Mouse (Mus musculus): ENCODE data around the gene Amy1. TPM values are rescaled to one million over a fixed set of nuclear protein-coding genes. Genes with fewer than 3 reads are reported as not detected.
"Not testable (repeated sequence)": the region's sequence is repeated elsewhere in the genome, so short reads cannot be mapped to it uniquely, and the experiment has no call there.

Amy1 gene
- total and polyA plus RNA-seq, 3 experiments, result 0.27 to 0.81 TPM; not detected in 1

DNA sequence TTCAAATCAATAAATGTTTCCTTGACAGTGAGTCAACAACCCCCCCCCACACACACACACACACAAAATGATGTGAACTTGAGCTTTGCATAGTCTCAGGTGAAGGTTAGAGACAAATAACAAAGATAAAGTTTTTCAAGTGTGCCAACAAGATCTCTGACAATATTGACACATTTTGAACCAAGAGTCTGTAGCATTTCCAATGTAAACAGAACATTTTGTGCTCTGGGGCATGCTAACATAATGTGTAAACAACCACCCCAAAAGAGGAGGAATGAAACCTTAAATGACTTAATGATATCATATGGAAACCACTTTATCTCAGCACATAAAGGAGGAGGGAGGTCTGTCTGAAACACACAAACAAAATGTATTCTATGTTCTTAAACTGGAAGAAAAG is 66.8 kb downstream of the Amy1 start:
- no peaks in the 10 kb centered on the region for H3K79me2 ChIP-seq (ENCODE audit: control insufficient read depth, insufficient read depth, low read length, poor library complexity)
- DNase-seq (ENCODE audit: low read depth, low spot score), result no peak
- no peak overlapping the region for H3K9ac ChIP-seq (ENCODE audit: control insufficient read depth, low read depth, low read length, poor library complexity, severe bottlenecking)
- no peaks in the 10 kb centered on the region for H3K27me3 ChIP-seq (ENCODE audit: control insufficient read depth in 1 of 2, insufficient read depth in 2 of 2, low read length in 2 of 2)
- no peaks in the 10 kb centered on the region for H3K9me3 ChIP-seq (replicated peaks; ENCODE audit: insufficient read depth, low read length)
- H3K4me3 ChIP-seq (ENCODE audit: control insufficient read depth in 1 of 2, insufficient read depth in 1 of 2, low read depth in 2 of 2, low read length in 2 of 2), result no peak overlapping the region
- H3K27ac ChIP-seq (ENCODE audit: control insufficient read depth, low read depth, low read length), result no peak overlapping the region
- TF ChIP-seq USF1 (IDR thresholded peaks at IDR 0.05; ENCODE audit: low read depth, low read length) (no peak), CTCF (IDR thresholded peaks at IDR 0.05 in 2 of 3, conservative IDR thresholded peaks at IDR 0.05 in 1 of 3; ENCODE audit: control insufficient read depth in 1 of 3, insufficient read depth in 1 of 3, low read depth in 2 of 3, low read length in 3 of 3, poor library complexity in 1 of 3, severe bottlenecking in 1 of 3) (no peak), NRF1 (IDR thresholded peaks at IDR 0.05; ENCODE audit: insufficient read depth, low read depth, low read length, poor library complexity, severe bottlenecking) (no peak), MYC (IDR thresholded peaks at IDR 0.05; ENCODE audit: low read depth, low read length) (no peak), TCF12 (IDR thresholded peaks at IDR 0.05; ENCODE audit: low read depth, low read length) (no peak), SMC3 (IDR thresholded peaks at IDR 0.05; ENCODE audit: low read depth, low read length) (no peak), RAD21 (IDR thresholded peaks at IDR 0.05; ENCODE audit: low read depth, low read length) (no peak), CHD1 (IDR thresholded peaks at IDR 0.05; ENCODE audit: low read depth, low read length) (no peak), RCOR1 (IDR thresholded peaks at IDR 0.05; ENCODE audit: low read depth, low read length) (no peak), MEF2A (IDR thresholded peaks at IDR 0.05; ENCODE audit: extremely low read depth, insufficient replicate concordance, low read depth, low read length, poor library complexity, severe bottlenecking) (no peak), POLR2AphosphoS2 (IDR thresholded peaks at IDR 0.05; ENCODE audit: low read length) (no peak), CHD2 (IDR thresholded peaks at IDR 0.05; ENCODE audit: low read length) (no peak)
- no peaks in the 10 kb centered on the region for H3K4me1 ChIP-seq (ENCODE audit: control insufficient read depth in 1 of 2, insufficient read depth in 2 of 2, low read length in 2 of 2)
- no peaks in the 10 kb centered on the region for H3K36me3 ChIP-seq (ENCODE audit: control insufficient read depth in 1 of 2, insufficient read depth in 2 of 2, low read length in 2 of 2)

GRCm38 (mm10) chr3:113532328-113532727 is 74.2 kb downstream of the Amy1 start, which contains the start of gene Amy2a1:
Amy2a1 (minus strand) TSS chr3:113532428.
- not testable (repeated sequence) for H3K9ac ChIP-seq (ENCODE audit: control insufficient read depth, low read depth, low read length, poor library complexity, severe bottlenecking); H3K4me1 ChIP-seq (ENCODE audit: control insufficient read depth in 1 of 2, insufficient read depth in 2 of 2, low read length in 2 of 2); H3K9me3 ChIP-seq (replicated peaks; ENCODE audit: insufficient read depth, low read length); H3K27me3 ChIP-seq (ENCODE audit: control insufficient read depth in 1 of 2, insufficient read depth in 2 of 2, low read length in 2 of 2); H3K4me3 ChIP-seq (ENCODE audit: control insufficient read depth in 1 of 2, insufficient read depth in 1 of 2, low read depth in 2 of 2, low read length in 2 of 2); H3K79me2 ChIP-seq (ENCODE audit: control insufficient read depth, insufficient read depth, low read length, poor library complexity); H3K36me3 ChIP-seq (ENCODE audit: control insufficient read depth in 1 of 2, insufficient read depth in 2 of 2, low read length in 2 of 2); H3K27ac ChIP-seq (ENCODE audit: control insufficient read depth, low read depth, low read length); DNase-seq (ENCODE audit: low read depth, low spot score)

Other genes starting within 250 kb of the Amy1 start
- gene Amy2a1, start 74.3 kb downstream of the Amy1 start, total RNA-seq (2012; rRNA removed), result not detected in 2 replicates
- gene Amy2a1, start 74.3 kb downstream of the Amy1 start, polyA plus RNA-seq (2012; ENCODE audit: insufficient read depth in 1 of 2, insufficient read length in 2 of 2, low read depth in 1 of 2, low replicate concordance in 2 of 2, missing spikeins in 1 of 2), result not detected
- 15.0 and 21.0 TPM in 2 replicates for gene Rnpc3, start 23.4 kb upstream of the Amy1 start, total RNA-seq (2012; rRNA removed)
- gene Rnpc3, start 23.4 kb upstream of the Amy1 start, polyA plus RNA-seq (2012; ENCODE audit: insufficient read depth in 1 of 2, insufficient read length in 2 of 2, low read depth in 1 of 2, low replicate concordance in 2 of 2, missing spikeins in 1 of 2), result 10 to 100 TPM in 1 of 2 experiments, not detected in 1; 12.9 TPM